Mouse (Mus musculus) heart, adult 2 months (tissue): ENCODE measurements at regions not wholly inside any gene's neighbourhood (a gene's known extent, or its start where the extent isn't known, plus 50 kb on each side); places are given as distances from the start of the nearest gene placed in this dataset.
A peak's percentile ranks its signal among the peaks of the same experiment; 100 is the strongest.

Experiments
- DNase-seq, 2 experiments: peaks; one replicate each; pipeline ENCODE4 v3.0.0; 2021
- H3K27ac ChIP-seq: fragments of 200-600 bp; 2 replicates; pipeline ENCODE4 v1.8.1; 2022
- H3K27me3 ChIP-seq: fragments of 200-500 bp; 2 replicates; pipeline ENCODE4 v1.6.1; 2012; ENCODE audit warnings: mild to moderate bottlenecking, low read length, inconsistent platforms, mixed read lengths; ENCODE audit not compliant: control insufficient read depth, insufficient read depth
- H3K36me3 ChIP-seq: fragments of 200-500 bp; 2 replicates; pipeline ENCODE4 v1.6.1; 2012; ENCODE audit warnings: low read length, inconsistent platforms; ENCODE audit not compliant: control insufficient read depth, insufficient read depth
- H3K4me1 ChIP-seq: fragments of 200-500 bp; 2 replicates; pipeline ENCODE4 v1.6.1; 2011; ENCODE audit warnings: low read length; ENCODE audit not compliant: control insufficient read depth, insufficient read depth
- H3K4me3 ChIP-seq: fragments of 200-600 bp; 2 replicates; pipeline ENCODE4 v1.8.1; 2022
- H3K79me2 ChIP-seq: fragments of 200-500 bp; replicated peaks from 2 replicates; pipeline ENCODE4 v1.6.1; 2012; ENCODE audit warnings: mild to moderate bottlenecking, inconsistent platforms, low read length, moderate library complexity, mixed read lengths; ENCODE audit not compliant: control insufficient read depth, insufficient read depth
- H3K9ac ChIP-seq: fragments of 200-500 bp; 2 replicates; pipeline ENCODE4 v1.6.1; 2012; ENCODE audit warnings: low read depth, mild to moderate bottlenecking, control low read depth, inconsistent platforms, low read length, mixed read lengths
- CTCF ChIP-seq: fragments of 200-600 bp; IDR thresholded peaks from 2 replicates; pipeline ENCODE4 v1.8.1; 2022; ENCODE audit warnings: antibody characterized with exemption, mild to moderate bottlenecking, moderate library complexity
- EP300 ChIP-seq: fragments of 200-500 bp; IDR thresholded peaks from 2 replicates; pipeline ENCODE4 v1.6.1; 2011; ENCODE audit warnings: low read depth, low read length, control low read depth; ENCODE audit not compliant: insufficient read depth
- POLR2A ChIP-seq: fragments of 200-500 bp; IDR thresholded peaks from 2 replicates; pipeline ENCODE4 v1.6.1; 2011; ENCODE audit warnings: mild to moderate bottlenecking, low read depth, low read length, control low read depth; ENCODE audit not compliant: insufficient read depth
- WGBS: fragments of 180-500 bp; shearing (Covaris S2); methylation state at CpG from one replicate; pipeline ENCODE4 v1.1.7; 2018; 5-methylcytosine and 5-hydroxymethylcytosine counted together
- intact Hi-C: fragments of 180-260 bp; cut with DNase I; formaldehyde crosslinking; loops from one replicate; pipeline ENCODE4 v1.15.1; 2025

GRCm38 (mm10) chr14:24757302-24757701 is 270.4 kb downstream of the Rps24 start:
- H3K4me1 ChIP-seq = peaks cover 4% of the 10 kb centered on the region; the same call in 1 of the 2 replicates
- DNase-seq = no peak
- WGBS = 18% methylated on average over 1 of the region's 1 CpGs
- no peak for TF ChIP-seq EP300
- no peaks in the 10 kb centered on the region for H3K27me3 ChIP-seq
- intact Hi-C loops = no loop called here
- no peaks in the 10 kb centered on the region for H3K79me2 ChIP-seq
- H3K36me3 ChIP-seq = no peaks in the 10 kb centered on the region
- H3K27ac ChIP-seq = no peak overlapping the region
- no peak overlapping the region for H3K4me3 ChIP-seq
- no peak overlapping the region for H3K9ac ChIP-seq

DNA sequence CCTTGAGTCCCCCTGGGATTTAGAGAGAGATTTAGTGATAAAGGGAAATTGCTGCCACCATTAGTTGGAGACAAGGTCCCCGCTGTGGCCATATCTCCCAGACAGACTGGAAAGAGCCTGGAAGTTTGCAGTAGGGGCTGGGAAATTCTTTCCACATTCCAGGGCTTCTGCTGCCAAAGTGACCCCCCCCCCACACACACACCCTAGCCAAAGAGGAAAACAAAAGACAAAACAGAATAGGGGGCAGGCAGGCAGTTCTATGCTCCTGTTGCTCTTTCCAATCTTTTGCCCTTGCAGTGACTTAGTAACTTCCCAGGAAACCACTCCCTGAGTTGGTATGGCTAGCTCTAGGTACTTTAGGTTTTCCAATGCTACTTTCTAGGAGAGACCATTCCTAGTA is 270.9 kb downstream of the Rps24 start:
- Histone ChIP-seq H3K4me1 (peaks cover 4% of the 10 kb centered on the region; the same call in 1 of the 2 replicates), H3K9ac (no peak overlapping the region), H3K27ac (peak overlapping the region; percentile 49; the same call in 1 of the 2 replicates), H3K79me2 (no peaks in the 10 kb centered on the region), H3K27me3 (no peaks in the 10 kb centered on the region), H3K4me3 (no peak overlapping the region), H3K36me3 (no peaks in the 10 kb centered on the region)
- WGBS = 25% methylated on average over 1 of the region's 1 CpGs
- TF ChIP-seq POLR2A (no peak), CTCF (no peak), EP300 (no peak)
- DNase-seq = no peak
- intact Hi-C loops = no loop called here

- no peaks in the 10 kb centered on the region for H3K79me2 ChIP-seq
- intact Hi-C loops = no loop called here
- H3K27me3 ChIP-seq = no peaks in the 10 kb centered on the region
- peaks cover 4% of the 10 kb centered on the region; the same call in 1 of the 2 replicates for H3K4me1 ChIP-seq
- H3K4me3 ChIP-seq = no peak overlapping the region
- WGBS = 90% methylated on average over 1 of the region's 1 CpGs
- no peak overlapping the region for H3K9ac ChIP-seq
- TF ChIP-seq POLR2A (no peak), EP300 (no peak), CTCF (no peak)
- no peaks in the 10 kb centered on the region for H3K36me3 ChIP-seq
- DNase-seq = no peak
- no peak overlapping the region for H3K27ac ChIP-seq
These were observed 274.0 kb downstream of the Rps24 start for GRCm38 (mm10) chr14:24760926-24761325.

DNA sequence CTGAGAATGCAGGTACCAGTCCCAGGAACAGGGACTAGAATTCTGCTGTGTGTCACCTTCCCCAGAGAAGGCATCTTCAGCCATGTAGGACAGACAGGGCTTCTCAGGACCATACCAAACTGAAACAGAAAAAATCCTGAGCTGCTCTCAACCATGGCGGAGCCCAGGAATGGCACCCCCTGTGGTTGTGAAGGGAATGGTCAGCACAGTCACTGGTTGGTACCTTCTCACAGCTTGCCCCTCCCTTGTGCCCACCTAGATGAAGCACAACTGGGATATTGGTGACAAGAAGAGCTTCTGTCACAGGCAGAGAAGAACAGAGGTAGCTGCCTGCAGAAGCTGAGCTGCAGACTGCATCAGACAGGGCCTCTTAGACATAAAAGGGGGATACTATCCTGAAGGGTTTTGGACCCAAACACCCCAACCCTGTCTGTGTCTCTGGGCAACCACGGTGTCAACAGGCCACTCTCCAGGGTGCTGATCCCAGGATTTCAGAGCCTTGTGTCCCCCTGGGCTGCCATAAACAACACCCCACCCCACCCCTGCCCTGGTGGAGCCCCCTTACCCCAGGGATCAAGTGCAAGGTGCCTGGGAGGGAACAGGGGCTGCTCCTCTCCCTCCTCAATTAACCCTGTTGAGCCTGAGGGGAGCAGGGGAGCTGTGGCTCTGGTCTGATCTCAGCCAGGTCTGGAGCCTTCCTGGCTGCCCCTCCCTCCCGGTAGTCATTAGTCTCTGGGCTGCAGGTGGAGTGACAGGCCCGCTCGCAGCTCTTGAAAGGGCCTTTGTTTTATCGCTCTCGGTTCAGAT is 275.7 kb downstream of the Rps24 start:
- intact Hi-C loops = no loop called here
- Histone ChIP-seq H3K79me2 (no peaks in the 10 kb centered on the region), H3K27ac (no peak overlapping the region), H3K9ac (no peak overlapping the region), H3K36me3 (no peaks in the 10 kb centered on the region), H3K4me3 (no peak overlapping the region), H3K4me1 (0 out of 2 replicates have a peak, but pooled peaks cover under 1% of the 10 kb centered on the region), H3K27me3 (no peaks in the 10 kb centered on the region)
- 43% methylated on average over 7 of the region's 7 CpGs for WGBS
- DNase-seq = no peak
- no peak for TF ChIP-seq EP300
- TF ChIP-seq CTCF = 0 out of 2 replicates have a peak, but pooled peaks have one; percentile 7
- no peak for TF ChIP-seq POLR2A

DNA sequence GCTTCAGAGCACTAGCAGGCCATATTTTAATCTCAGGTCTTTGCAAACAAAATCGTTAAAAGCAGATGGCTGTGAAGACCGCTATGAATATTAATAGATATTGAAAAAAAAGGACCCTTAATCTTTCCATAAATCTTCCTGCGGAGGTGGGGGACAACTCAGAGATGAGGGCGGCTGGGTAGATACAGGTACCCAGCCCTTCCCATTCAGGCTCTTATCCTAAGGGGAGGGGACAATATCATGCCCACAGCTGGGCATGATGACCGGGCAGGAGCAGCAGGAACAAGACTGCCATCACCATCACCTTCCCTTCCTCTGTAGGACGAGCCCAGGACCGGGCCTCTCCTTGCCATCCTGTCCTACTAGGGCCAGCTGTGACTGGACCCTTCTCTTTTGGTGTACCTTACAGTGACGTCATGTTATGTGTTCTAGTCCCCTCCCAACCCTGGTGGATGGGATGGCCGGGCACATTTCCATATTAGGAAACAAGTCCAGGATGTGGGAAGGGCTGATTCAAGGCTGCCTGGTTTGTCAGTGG is 276.4 kb downstream of the Rps24 start:
- intact Hi-C loops = no loop called here
- no peaks in the 10 kb centered on the region for H3K27me3 ChIP-seq
- H3K36me3 ChIP-seq = no peaks in the 10 kb centered on the region
- no peak overlapping the region for H3K27ac ChIP-seq
- DNase-seq = no peak
- no peak overlapping the region for H3K9ac ChIP-seq
- 54% methylated on average over 9 of the region's 9 CpGs for WGBS
- TF ChIP-seq CTCF (no peak), EP300 (no peak), POLR2A (no peak)
- H3K4me1 ChIP-seq = no peaks in the 10 kb centered on the region
- no peaks in the 10 kb centered on the region for H3K79me2 ChIP-seq
- H3K4me3 ChIP-seq = no peak overlapping the region

DNA sequence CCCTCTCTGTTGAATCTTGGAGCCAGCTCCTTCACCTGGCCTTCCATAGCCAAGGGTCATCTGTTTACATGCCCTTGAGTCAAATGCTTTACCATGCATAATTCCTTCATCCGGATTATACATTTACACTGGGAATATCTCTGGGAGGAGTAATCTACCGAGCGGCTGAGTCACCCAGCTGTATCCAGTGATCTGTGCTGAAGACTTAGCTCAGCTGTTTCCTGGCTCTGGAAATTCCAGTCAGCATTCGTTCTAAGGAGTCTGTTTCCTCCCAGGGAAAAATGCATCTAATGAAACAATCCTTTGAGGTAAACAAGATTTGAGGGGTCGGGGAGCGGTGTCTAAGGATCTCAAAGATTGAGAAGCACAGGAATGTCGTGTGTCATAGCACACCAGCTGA is 276.9 kb downstream of the Rps24 start:
- Histone ChIP-seq H3K4me3 (no peak overlapping the region), H3K27me3 (no peaks in the 10 kb centered on the region), H3K27ac (no peak overlapping the region), H3K79me2 (no peaks in the 10 kb centered on the region), H3K9ac (no peak overlapping the region), H3K36me3 (no peaks in the 10 kb centered on the region), H3K4me1 (no peaks in the 10 kb centered on the region)
- intact Hi-C loops = no loop called here
- WGBS = 24% methylated on average over 7 of the region's 7 CpGs
- TF ChIP-seq POLR2A (no peak), EP300 (no peak), CTCF (no peak)
- no peak for DNase-seq
